Mouse (Mus musculus) neural tube, embryonic 12.5 days (tissue): ENCODE measurements at regions not wholly inside any gene's neighbourhood (a gene's known extent, or its start where the extent isn't known, plus 50 kb on each side); places are given as distances from the start of the nearest gene placed in this dataset.
A peak's percentile ranks its signal among the peaks of the same experiment; 100 is the strongest.

Experiments
- ATAC-seq: fragments of 200-750 bp; cut with Nextera tagmentation; 2 replicates; pipeline ENCODE4 v1.8.0; 2017; ENCODE audit warnings: low read depth, mild to moderate bottlenecking, moderate TSS enrichment, moderate library complexity; ENCODE audit not compliant: low FRiP score
- H3K27ac ChIP-seq: fragments of 300-500 bp; sonication (generic); 2 replicates; pipeline ENCODE4 v1.5.1; 2016
- H3K27me3 ChIP-seq: fragments of 300-500 bp; sonication (generic); replicated peaks from 2 replicates; pipeline ENCODE4 v1.6.1; 2016; ENCODE audit warnings: mild to moderate bottlenecking
- H3K36me3 ChIP-seq: fragments of 300-500 bp; sonication (generic); 2 replicates; pipeline ENCODE4 v1.6.1; 2016; ENCODE audit warnings: mild to moderate bottlenecking
- H3K4me1 ChIP-seq: fragments of 300-500 bp; sonication (generic); 2 replicates; pipeline ENCODE4 v1.6.1; 2016
- H3K4me2 ChIP-seq: fragments of 300-500 bp; sonication (generic); replicated peaks from 2 replicates; pipeline ENCODE4 v1.6.1; 2016; ENCODE audit warnings: mild to moderate bottlenecking
- H3K4me3 ChIP-seq: fragments of 300-500 bp; sonication (generic); 2 replicates; pipeline ENCODE4 v1.5.1; 2016
- H3K9ac ChIP-seq: fragments of 300-500 bp; sonication (generic); 2 replicates; pipeline ENCODE4 v1.6.1; 2016; ENCODE audit warnings: mild to moderate bottlenecking
- H3K9me3 ChIP-seq: fragments of 300-500 bp; sonication (generic); 2 replicates; pipeline ENCODE4 v1.6.1; 2016; ENCODE audit warnings: mild to moderate bottlenecking
- WGBS: fragments of 180-500 bp; shearing (Covaris S2); methylation state at CpG from one replicate; pipeline ENCODE4 v1.1.7; 2016; 5-methylcytosine and 5-hydroxymethylcytosine counted together

GRCm38 (mm10) chr11:45136781-45137180 lies 519.7 kb downstream of the Ebf1 start:
- Histone ChIP-seq H3K36me3 (no peaks in the 10 kb centered on the region), H3K4me1 (no peaks in the 10 kb centered on the region), H3K27ac (no peak overlapping the region), H3K9ac (no peak overlapping the region), H3K4me3 (no peak overlapping the region), H3K27me3 (no peaks in the 10 kb centered on the region), H3K9me3 (no peaks in the 10 kb centered on the region), H3K4me2 (no peak overlapping the region)
- ATAC-seq: no peak
- 83% methylated on average over 2 of the region's 2 CpGs for WGBS

GRCm38 (mm10) chr11:45138351-45138975 lies 521.3 kb downstream of the Ebf1 start:
- Histone ChIP-seq H3K9me3 (no peaks in the 10 kb centered on the region), H3K4me2 (no peak overlapping the region), H3K9ac (no peak overlapping the region), H3K27ac (no peak overlapping the region), H3K4me1 (no peaks in the 10 kb centered on the region), H3K4me3 (no peak overlapping the region), H3K36me3 (no peaks in the 10 kb centered on the region), H3K27me3 (no peaks in the 10 kb centered on the region)
- no peak for ATAC-seq
- WGBS: 76% methylated on average over 4 of the region's 4 CpGs

GRCm38 (mm10) chr11:45140490-45140889 lies 523.4 kb downstream of the Ebf1 start:
- Histone ChIP-seq H3K9me3 (no peaks in the 10 kb centered on the region), H3K4me3 (no peak overlapping the region), H3K9ac (no peak overlapping the region), H3K4me2 (no peak overlapping the region), H3K4me1 (no peaks in the 10 kb centered on the region), H3K27ac (no peak overlapping the region), H3K36me3 (no peaks in the 10 kb centered on the region), H3K27me3 (no peaks in the 10 kb centered on the region)
- 88% methylated on average over 1 of the region's 1 CpGs for WGBS
- no peak for ATAC-seq

GRCm38 (mm10) chr11:45154070-45154469 lies 537.0 kb downstream of the Ebf1 start:
- Histone ChIP-seq H3K4me1 (0 out of 2 replicates have a peak, but pooled peaks cover 6% of the 10 kb centered on the region), H3K4me3 (no peak overlapping the region), H3K9me3 (no peaks in the 10 kb centered on the region), H3K27ac (no peak overlapping the region), H3K4me2 (no peak overlapping the region), H3K36me3 (no peaks in the 10 kb centered on the region), H3K9ac (no peak overlapping the region), H3K27me3 (no peaks in the 10 kb centered on the region)
- ATAC-seq: peak; percentile 37; the same call in 1 of the 2 replicates
- 63% methylated on average over 6 of the region's 6 CpGs for WGBS

- Histone ChIP-seq H3K9ac (no peak overlapping the region), H3K36me3 (no peaks in the 10 kb centered on the region)
These were observed 537.4 kb downstream of the Ebf1 start for GRCm38 (mm10) chr11:45154497-45154896.

GRCm38 (mm10) chr11:45155782-45156181 lies 538.7 kb downstream of the Ebf1 start:
- H3K36me3 ChIP-seq: no peaks in the 10 kb centered on the region
- no peak overlapping the region for H3K4me2 ChIP-seq
- no peak overlapping the region for H3K4me3 ChIP-seq
- no peak overlapping the region for H3K27ac ChIP-seq
- no peak overlapping the region for H3K9ac ChIP-seq
- H3K9me3 ChIP-seq: no peaks in the 10 kb centered on the region
- no peak for ATAC-seq
- WGBS: 78% methylated on average over 1 of the region's 1 CpGs
- no peaks in the 10 kb centered on the region for H3K27me3 ChIP-seq
- 0 out of 2 replicates have a peak, but pooled peaks cover 6% of the 10 kb centered on the region for H3K4me1 ChIP-seq

More at GRCm38 (mm10) chr11:45154497-45154896, 537.4 kb downstream of the Ebf1 start:
- Histone ChIP-seq H3K4me3 (no peak overlapping the region), H3K4me2 (no peak overlapping the region), H3K27ac (no peak overlapping the region; the same call in 1 of the 2 replicates), H3K9me3 (no peaks in the 10 kb centered on the region), H3K27me3 (no peaks in the 10 kb centered on the region), H3K4me1 (0 out of 2 replicates have a peak, but pooled peaks cover 6% of the 10 kb centered on the region)
- WGBS: 25% methylated on average over 8 of the region's 8 CpGs
- peak; percentile 75 for ATAC-seq

- H3K4me2 ChIP-seq: no peak overlapping the region
- H3K9me3 ChIP-seq: no peaks in the 10 kb centered on the region
- 0 out of 2 replicates have a peak, but pooled peaks cover 6% of the 10 kb centered on the region for H3K4me1 ChIP-seq
- no peak for ATAC-seq
- WGBS: 70% methylated on average over 2 of the region's 2 CpGs
- no peak overlapping the region for H3K9ac ChIP-seq
- no peaks in the 10 kb centered on the region for H3K27me3 ChIP-seq
- H3K27ac ChIP-seq: no peak overlapping the region
- H3K36me3 ChIP-seq: no peaks in the 10 kb centered on the region
- H3K4me3 ChIP-seq: no peak overlapping the region
These were observed 541.2 kb downstream of the Ebf1 start for GRCm38 (mm10) chr11:45158282-45158681.

- Histone ChIP-seq H3K36me3 (no peaks in the 10 kb centered on the region), H3K9me3 (no peaks in the 10 kb centered on the region), H3K27ac (no peak overlapping the region), H3K4me1 (no peaks in the 10 kb centered on the region), H3K9ac (no peak overlapping the region), H3K27me3 (no peaks in the 10 kb centered on the region), H3K4me2 (no peak overlapping the region), H3K4me3 (no peak overlapping the region)
- 83% methylated on average over 8 of the region's 8 CpGs for WGBS
- no peak for ATAC-seq
These were observed 543.8 kb downstream of the Ebf1 start for GRCm38 (mm10) chr11:45160871-45161270.

GRCm38 (mm10) chr11:45173546-45173945 lies 556.4 kb downstream of the Ebf1 start:
- Histone ChIP-seq H3K27ac (no peak overlapping the region), H3K4me3 (no peak overlapping the region), H3K27me3 (no peaks in the 10 kb centered on the region), H3K4me2 (no peak overlapping the region), H3K9me3 (no peaks in the 10 kb centered on the region), H3K36me3 (no peaks in the 10 kb centered on the region), H3K4me1 (no peaks in the 10 kb centered on the region), H3K9ac (no peak overlapping the region)
- ATAC-seq: no peak
- 85% methylated on average over 2 of the region's 2 CpGs for WGBS

GRCm38 (mm10) chr11:45174071-45174470 lies 557.0 kb downstream of the Ebf1 start:
- Histone ChIP-seq H3K4me1 (no peaks in the 10 kb centered on the region), H3K9ac (no peak overlapping the region), H3K27ac (no peak overlapping the region), H3K4me3 (no peak overlapping the region), H3K36me3 (no peaks in the 10 kb centered on the region), H3K27me3 (no peaks in the 10 kb centered on the region), H3K9me3 (no peaks in the 10 kb centered on the region), H3K4me2 (no peak overlapping the region)
- ATAC-seq: no peak
- WGBS: 93% methylated on average over 2 of the region's 2 CpGs

- Histone ChIP-seq H3K4me2 (no peak overlapping the region), H3K4me1 (no peaks in the 10 kb centered on the region), H3K27ac (no peak overlapping the region), H3K27me3 (no peaks in the 10 kb centered on the region), H3K9me3 (no peaks in the 10 kb centered on the region), H3K9ac (no peak overlapping the region), H3K36me3 (no peaks in the 10 kb centered on the region), H3K4me3 (no peak overlapping the region)
- ATAC-seq: no peak
- WGBS: 82% methylated on average over 10 of the region's 10 CpGs
These were observed 558.0 kb downstream of the Ebf1 start for GRCm38 (mm10) chr11:45174811-45175798.

GRCm38 (mm10) chr11:45176971-45177370 lies 559.9 kb downstream of the Ebf1 start:
- Histone ChIP-seq H3K4me3 (no peak overlapping the region), H3K36me3 (no peaks in the 10 kb centered on the region), H3K4me2 (no peak overlapping the region), H3K4me1 (no peaks in the 10 kb centered on the region), H3K27ac (no peak overlapping the region), H3K9me3 (no peaks in the 10 kb centered on the region), H3K9ac (no peak overlapping the region), H3K27me3 (no peaks in the 10 kb centered on the region)
- no peak for ATAC-seq
- 91% methylated on average over 3 of the region's 3 CpGs for WGBS
